Mouse (Mus musculus): ENCODE measurements around the gene Tnnt2.

Tnnt2 gene

GRCm38 (mm10) chr1:135855344-135855687, 19.2 kb downstream of the Tnnt2 start:
- no peak for DNase-seq (ENCODE audit: low spot score)

GRCm38 (mm10) chr1:135856070-135856469, 19.9 kb downstream of the Tnnt2 start:
- no peak for DNase-seq (ENCODE audit: low spot score)

GRCm38 (mm10) chr1:135857137-135857775, 21.1 kb downstream of the Tnnt2 start:
- DNase-seq (ENCODE audit: low spot score), result no peak

GRCm38 (mm10) chr1:135858533-135858932, 22.4 kb downstream of the Tnnt2 start:
- DNase-seq (ENCODE audit: low spot score), result no peak

GRCm38 (mm10) chr1:135861091-135861490, 24.9 kb downstream of the Tnnt2 start:
- no peak for DNase-seq (ENCODE audit: low spot score)

- DNase-seq (ENCODE audit: low spot score), result no peak
Measured at GRCm38 (mm10) chr1:135861980-135862552, 25.9 kb downstream of the Tnnt2 start.

GRCm38 (mm10) chr1:135862561-135862960, 26.4 kb downstream of the Tnnt2 start:
- DNase-seq (ENCODE audit: low spot score), result no peak

- no peak for DNase-seq (ENCODE audit: low spot score)
Measured at GRCm38 (mm10) chr1:135863786-135864335, 27.7 kb downstream of the Tnnt2 start.

- DNase-seq (ENCODE audit: low spot score), result no peak
Measured at GRCm38 (mm10) chr1:135864830-135865229, 28.7 kb downstream of the Tnnt2 start.

GRCm38 (mm10) chr1:135865518-135866194, 29.5 kb downstream of the Tnnt2 start:
- peak; percentile 87 for DNase-seq (ENCODE audit: low spot score)

GRCm38 (mm10) chr1:135868570-135868969, 32.4 kb downstream of the Tnnt2 start:
- no peak for DNase-seq (ENCODE audit: low spot score)

GRCm38 (mm10) chr1:135872991-135873390, 36.8 kb downstream of the Tnnt2 start:
- DNase-seq (ENCODE audit: low spot score), result no peak

GRCm38 (mm10) chr1:135877248-135877647, 41.1 kb downstream of the Tnnt2 start:
- no peak for DNase-seq (ENCODE audit: low spot score)

- peak; percentile 36 for DNase-seq (ENCODE audit: low spot score)
Measured at GRCm38 (mm10) chr1:135882385-135883109, 46.4 kb downstream of the Tnnt2 start.

GRCm38 (mm10) chr1:135889461-135890185, 53.5 kb downstream of the Tnnt2 start:
- no peak for DNase-seq (ENCODE audit: low spot score)

GRCm38 (mm10) chr1:135891424-135892216, 55.5 kb downstream of the Tnnt2 start:
- no peak for DNase-seq (ENCODE audit: low spot score)

- no peak for DNase-seq (ENCODE audit: low spot score)
Measured at GRCm38 (mm10) chr1:135892233-135892632, 56.1 kb downstream of the Tnnt2 start.

- no peak for DNase-seq (ENCODE audit: low spot score)
Measured at GRCm38 (mm10) chr1:135892764-135893163, 56.6 kb downstream of the Tnnt2 start.

GRCm38 (mm10) chr1:135893377-135893776, 57.2 kb downstream of the Tnnt2 start:
- no peak for DNase-seq (ENCODE audit: low spot score)

- DNase-seq (ENCODE audit: low spot score), result no peak
Measured at GRCm38 (mm10) chr1:135895367-135895766, 59.2 kb downstream of the Tnnt2 start.

- no peak for DNase-seq (ENCODE audit: low spot score)
Measured at GRCm38 (mm10) chr1:135899295-135899694, 63.1 kb downstream of the Tnnt2 start.
